Mouse (Mus musculus) limb, embryonic 14.5 days (tissue): Measurements from ENCODE around the gene Olfr683. TPM values are rescaled to one million over a fixed set of nuclear protein-coding genes. Genes with fewer than 3 reads are reported as not detected.
A peak's percentile ranks its signal among the peaks of the same experiment; 100 is the strongest.
"Not testable (repeated sequence)": the region's sequence is repeated elsewhere in the genome, so short reads cannot be mapped to it uniquely, and the experiment has no call there.

ENCODE experiments used
- ATAC-seq: fragments of 200-750 bp; cut with Nextera tagmentation; 2 replicates; pipeline ENCODE4 v1.8.0; 2017; ENCODE audit warnings: low read depth, moderate number of reproducible peaks, moderate TSS enrichment; ENCODE audit not compliant: low FRiP score
- DNase-seq: peaks from one replicate; pipeline ENCODE4 v3.0.0-alpha.2; 2015; ENCODE audit warnings: low spot score
- H3K27ac ChIP-seq: fragments of 300-500 bp; sonication (generic); replicated peaks from 2 replicates; pipeline ENCODE4 v1.5.1; 2014; ENCODE audit warnings: low read depth, mild to moderate bottlenecking, low read length, moderate library complexity, mixed read lengths
- H3K27me3 ChIP-seq: fragments of 300-500 bp; sonication (generic); 2 replicates; pipeline ENCODE4 v1.6.1; 2014; ENCODE audit warnings: low read length, mixed read lengths; ENCODE audit not compliant: control insufficient read depth, insufficient read depth
- H3K36me3 ChIP-seq: fragments of 300-500 bp; sonication (generic); 2 replicates; pipeline ENCODE4 v1.6.1; 2014; ENCODE audit warnings: mild to moderate bottlenecking, low read length, moderate library complexity, mixed read lengths; ENCODE audit not compliant: control insufficient read depth, insufficient read depth
- H3K4me1 ChIP-seq: fragments of 300-500 bp; sonication (generic); 2 replicates; pipeline ENCODE4 v1.6.1; 2014; ENCODE audit warnings: antibody characterized with exemption, low read length, mixed read lengths; ENCODE audit not compliant: control insufficient read depth, insufficient read depth
- H3K4me2 ChIP-seq: fragments of 300-500 bp; sonication (generic); replicated peaks from 2 replicates; pipeline ENCODE4 v1.6.1; 2014; ENCODE audit warnings: low read depth, mild to moderate bottlenecking, low read length, moderate library complexity; ENCODE audit not compliant: severe bottlenecking
- H3K4me3 ChIP-seq: fragments of 300-500 bp; sonication (generic); replicated peaks from 2 replicates; pipeline ENCODE4 v1.5.1; 2014; ENCODE audit warnings: low read length
- H3K9ac ChIP-seq: fragments of 300-500 bp; sonication (generic); 2 replicates; pipeline ENCODE4 v1.6.1; 2014; ENCODE audit warnings: mild to moderate bottlenecking, low read depth, low read length, moderate library complexity; ENCODE audit not compliant: severe bottlenecking
- H3K9me3 ChIP-seq: fragments of 300-500 bp; sonication (generic); 2 replicates; pipeline ENCODE4 v1.6.1; 2016; ENCODE audit warnings: low read length; ENCODE audit not compliant: control insufficient read depth
- POLR2A ChIP-seq: fragments of 200-500 bp; IDR thresholded peaks from 2 replicates; pipeline ENCODE4 v1.8.0; 2012; ENCODE audit warnings: inconsistent platforms, mild to moderate bottlenecking, moderate library complexity, borderline replicate concordance; ENCODE audit not compliant: insufficient read depth, insufficient read length; ENCODE audit errors: extremely low read depth
- WGBS: fragments of 180-500 bp; shearing (Covaris S2); extraction: QIAGEN DNeasy Blood & Tissue Kit; methylation state at CpG from one replicate; pipeline ENCODE4 v1.1.7; 2014; 5-methylcytosine and 5-hydroxymethylcytosine counted together
- polyA plus RNA-seq, 2 experiments: library from polyadenylated mRNA; depleted of rRNA in 1 of 2; stranded (reverse) in 1 of 2; unstranded in 1 of 2; fragments of >200 nt; fragmentation: Nextera tagmentation in 1 of 2; extraction: Ambion mirVana in 1 of 2; gene quantifications; 2 replicates each; pipeline versions ENCODE4 v1.2.1 to v1.2.3; 2012 to 2014

Olfr683 gene
- polyA plus RNA-seq (2012; rRNA removed) (not detected in 2 replicates), polyA plus RNA-seq (2014; fragmentation: Nextera tagmentation; extraction: Ambion mirVana) (not detected in 2 replicates)

DNA sequence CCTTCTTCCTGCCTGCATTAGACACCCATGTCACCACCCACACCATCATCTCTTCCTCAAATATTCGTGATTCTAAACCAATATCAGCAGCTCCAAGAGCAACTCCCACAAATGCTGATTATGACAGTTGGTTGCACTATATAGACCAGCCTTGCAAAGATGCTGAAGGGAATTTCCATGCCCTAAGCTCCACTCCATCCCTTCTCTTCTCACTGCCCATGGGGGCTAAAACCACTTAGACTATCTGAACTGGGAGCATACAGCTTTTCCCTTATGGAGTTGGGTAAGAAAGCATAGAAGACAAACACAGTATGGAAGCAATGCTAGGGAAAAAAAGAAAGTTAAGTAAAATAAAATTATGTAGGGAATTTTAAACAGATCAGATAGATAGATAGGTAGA, at the start of gene Olfr683:
Gene Olfr683, minus strand, starts transcription at position 101 of the 400 bp plus-strand sequence.
- 56% methylated on average over 1 of the region's 1 CpGs for WGBS
- DNase-seq (no peak), ATAC-seq (no peak)
- no peaks in the 10 kb centered on the region for H3K4me1 ChIP-seq
- H3K4me2 ChIP-seq = no peak within 1 kb of the TSS
- H3K9ac ChIP-seq = no peak within 1 kb of the TSS
- no peaks in the 10 kb centered on the region for H3K36me3 ChIP-seq
- H3K27me3 ChIP-seq = no peaks in the 10 kb centered on the region
- no peak within 1 kb of the TSS for H3K27ac ChIP-seq
- no peaks in the 10 kb centered on the region for H3K9me3 ChIP-seq
- no peak for TF ChIP-seq POLR2A
- no peak within 1 kb of the TSS for H3K4me3 ChIP-seq

DNA sequence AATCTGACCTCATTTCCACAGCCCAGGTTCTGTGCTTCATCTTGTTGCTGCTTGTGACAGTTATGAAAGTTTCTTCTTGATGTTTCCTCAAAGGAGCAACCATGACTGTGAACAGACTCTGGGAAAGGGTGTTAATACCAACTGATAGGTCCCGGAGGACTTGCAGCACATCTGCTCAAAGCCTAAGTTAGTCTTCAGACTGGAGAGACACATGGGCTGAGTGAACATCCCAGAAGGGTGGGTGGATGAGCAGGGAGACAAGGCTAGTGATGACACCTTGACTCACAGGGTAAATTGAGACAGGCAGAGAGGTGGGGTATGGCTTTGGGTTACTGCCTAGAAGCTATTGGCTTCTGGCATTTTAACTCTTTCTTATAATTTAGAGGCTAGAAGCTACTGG, 39.1 kb upstream of the Olfr683 start, which contains the start of gene Olfr685:
Gene Olfr685, minus strand, starts transcription at position 101 of the 400 bp plus-strand sequence.
- 90% methylated on average over 1 of the region's 1 CpGs for WGBS
- ATAC-seq (no peak), DNase-seq (no peak)
- Histone ChIP-seq H3K27me3 (no peaks in the 10 kb centered on the region), H3K4me3 (no peak within 1 kb of the TSS), H3K9me3 (no peaks in the 10 kb centered on the region), H3K9ac (no peak within 1 kb of the TSS), H3K27ac (no peak within 1 kb of the TSS), H3K4me1 (no peaks in the 10 kb centered on the region), H3K4me2 (no peak within 1 kb of the TSS), H3K36me3 (no peaks in the 10 kb centered on the region)
- no peak for TF ChIP-seq POLR2A

DNA sequence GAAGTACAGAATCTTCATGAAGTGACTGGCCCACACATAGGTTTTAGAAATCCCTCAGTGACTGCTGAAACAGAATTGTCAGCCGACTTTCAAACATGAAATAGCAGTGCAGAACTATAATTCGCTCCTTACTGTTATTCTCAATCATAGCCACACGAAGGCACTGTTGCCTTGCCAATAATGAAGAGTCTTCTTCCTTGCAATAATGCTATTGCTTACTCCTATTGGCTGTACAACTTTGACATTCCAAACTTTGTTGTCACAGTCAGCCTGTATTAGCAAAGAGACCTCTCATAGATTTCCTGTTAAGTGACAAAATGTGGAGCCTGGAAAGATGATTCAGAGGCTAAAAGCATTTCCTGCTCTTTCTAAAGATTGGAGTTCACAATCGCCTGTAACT, 24.0 kb upstream of the Olfr683 start:
- Histone ChIP-seq H3K27ac (no peak overlapping the region), H3K36me3 (no peaks in the 10 kb centered on the region), H3K9ac (no peak overlapping the region), H3K27me3 (no peaks in the 10 kb centered on the region), H3K9me3 (no peaks in the 10 kb centered on the region), H3K4me1 (no peaks in the 10 kb centered on the region), H3K4me3 (no peak overlapping the region), H3K4me2 (no peak overlapping the region)
- DNase-seq = peak; percentile 7
- TF ChIP-seq POLR2A = no peak
- ATAC-seq = no peak
- WGBS = 54% methylated on average over 4 of the region's 4 CpGs

DNA sequence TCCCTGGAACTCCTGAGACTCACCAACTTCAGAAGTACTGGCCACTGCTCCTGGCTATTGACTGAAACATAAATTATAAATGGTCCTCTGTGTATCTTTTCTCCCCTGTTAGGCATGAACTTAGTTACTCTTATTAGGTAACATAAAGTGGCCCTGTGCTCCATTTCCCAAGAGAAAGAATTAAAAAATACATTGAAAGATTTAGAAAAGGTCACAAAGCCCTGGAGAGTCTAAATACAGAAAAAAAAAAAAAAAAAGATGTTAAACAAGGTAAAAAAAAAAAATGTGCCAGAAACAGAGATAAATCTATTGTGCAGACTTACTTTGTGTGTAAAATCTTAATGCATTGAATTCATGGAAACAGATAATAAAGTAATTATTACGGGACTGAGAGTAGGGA, 16.7 kb upstream of the Olfr683 start, which contains the start of gene Olfr684:
Gene Olfr684, minus strand, starts transcription at position 101 of the 400 bp plus-strand sequence.
- TF ChIP-seq POLR2A = no peak
- no peaks in the 10 kb centered on the region for H3K9me3 ChIP-seq

DNA sequence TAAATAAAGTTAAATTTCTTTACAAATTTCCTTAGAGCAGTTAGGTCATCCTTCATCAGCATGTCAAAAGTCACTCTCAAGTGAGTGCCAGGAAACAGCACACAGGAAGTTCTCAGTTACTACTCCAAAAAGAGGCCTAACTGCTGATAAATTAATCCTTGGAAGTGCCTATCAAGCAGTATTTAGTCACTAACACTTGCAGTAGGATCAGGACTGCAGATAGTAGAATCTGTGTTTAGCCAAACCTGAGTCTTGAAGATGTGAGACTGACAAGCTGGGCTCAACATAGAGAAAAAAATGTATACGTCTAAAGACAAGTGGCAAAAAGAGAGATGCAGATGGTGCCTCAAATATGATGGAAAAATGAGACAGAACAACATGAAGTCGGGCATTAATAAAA, 5.5 kb downstream of the Olfr683 start:
- Histone ChIP-seq H3K36me3 (no peaks in the 10 kb centered on the region), H3K27ac (no peak overlapping the region), H3K9ac (no peak overlapping the region), H3K9me3 (no peaks in the 10 kb centered on the region), H3K4me2 (no peak overlapping the region), H3K4me1 (no peaks in the 10 kb centered on the region), H3K27me3 (no peaks in the 10 kb centered on the region), H3K4me3 (no peak overlapping the region)
- WGBS = 71% methylated on average over 2 of the region's 2 CpGs
- DNase-seq (no peak), ATAC-seq (no peak)
- TF ChIP-seq POLR2A = no peak

More for the DNA sequence above, 16.7 kb upstream of the Olfr683 start, which contains the start of gene Olfr684:
- H3K9ac ChIP-seq = no peak within 1 kb of the TSS
- H3K4me1 ChIP-seq = no peaks in the 10 kb centered on the region
- 57% methylated on average over 1 of the region's 1 CpGs for WGBS
- H3K4me2 ChIP-seq = no peak within 1 kb of the TSS
- no peak within 1 kb of the TSS for H3K27ac ChIP-seq
- DNase-seq (no peak), ATAC-seq (no peak)
- H3K27me3 ChIP-seq = no peaks in the 10 kb centered on the region
- H3K4me3 ChIP-seq = no peak within 1 kb of the TSS
- H3K36me3 ChIP-seq = no peaks in the 10 kb centered on the region

DNA sequence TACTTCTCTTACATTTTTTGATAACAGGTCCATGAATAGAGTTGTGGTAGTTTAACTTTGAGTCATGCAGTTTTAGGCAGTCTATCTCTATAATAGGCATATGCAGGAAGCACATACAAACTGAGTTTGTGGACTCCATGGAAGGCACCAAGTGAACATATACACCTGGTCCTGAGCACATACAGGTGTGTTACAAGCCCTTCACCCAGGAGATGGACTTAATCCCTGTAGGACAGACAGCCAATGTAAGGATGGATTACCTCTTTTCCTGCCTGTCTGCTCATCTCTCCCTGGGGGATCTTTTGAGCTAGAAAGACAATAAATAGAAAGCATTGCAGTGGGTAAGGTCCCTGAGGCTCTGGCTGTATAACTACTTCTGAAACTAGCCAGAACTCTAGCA, 30.3 kb downstream of the Olfr683 start, which contains the start of gene Olfr681:
Gene Olfr681, plus strand, starts transcription at position 301 of the 400 bp plus-strand sequence.
- no peak for TF ChIP-seq POLR2A
- Histone ChIP-seq H3K36me3 (no peaks in the 10 kb centered on the region), H3K4me3 (no peak within 1 kb of the TSS), H3K4me2 (no peak within 1 kb of the TSS), H3K27me3 (no peaks in the 10 kb centered on the region), H3K9me3 (no peaks in the 10 kb centered on the region), H3K9ac (no peak within 1 kb of the TSS), H3K27ac (no peak within 1 kb of the TSS), H3K4me1 (no peaks in the 10 kb centered on the region)
- ATAC-seq (no peak), DNase-seq (no peak)

DNA sequence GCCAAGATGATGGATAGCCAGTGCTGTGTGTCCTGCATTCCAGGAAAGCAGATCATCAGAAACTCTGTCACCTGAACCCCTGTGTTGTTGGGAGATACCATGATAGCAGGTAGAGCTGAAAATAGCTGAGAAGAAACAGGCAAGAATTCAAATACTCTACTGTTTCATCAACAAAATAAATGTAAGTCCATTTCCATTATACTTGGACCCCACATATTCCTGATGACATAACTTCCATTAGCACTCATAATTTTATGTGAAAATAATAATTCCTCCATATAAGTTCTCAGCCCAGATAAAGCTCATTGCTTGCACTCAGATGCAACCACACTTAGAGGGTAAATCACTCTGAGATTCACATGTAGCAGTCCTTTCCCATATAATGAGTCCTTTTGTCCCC, 54.1 kb downstream of the Olfr683 start, which contains the start of gene Olfr680-ps1:
Gene Olfr680-ps1, minus strand, starts transcription at position 101 of the 400 bp plus-strand sequence.
- not testable (repeated sequence) for H3K4me2 ChIP-seq, H3K36me3 ChIP-seq, H3K4me1 ChIP-seq, H3K4me3 ChIP-seq, H3K9me3 ChIP-seq, H3K9ac ChIP-seq, H3K27me3 ChIP-seq, ATAC-seq, H3K27ac ChIP-seq, DNase-seq
